Mouse (Mus musculus) testis, adult 2 months (tissue): ENCODE results near the gene Tmem110.

Source experiments
- CTCF ChIP-seq: fragments of 200-500 bp; IDR thresholded peaks from 2 replicates; pipeline ENCODE4 v1.5.1; 2012; ENCODE audit warnings: low read depth, mild to moderate bottlenecking, inconsistent platforms, low read length, moderate library complexity; ENCODE audit not compliant: control insufficient read depth, insufficient read depth, insufficient replicate concordance
- POLR2A ChIP-seq: fragments of 200-500 bp; IDR thresholded peaks from 2 replicates; pipeline ENCODE4 v1.6.1; 2012; ENCODE audit warnings: low read depth, mild to moderate bottlenecking, inconsistent platforms, low read length, moderate library complexity; ENCODE audit not compliant: control insufficient read depth

DNA sequence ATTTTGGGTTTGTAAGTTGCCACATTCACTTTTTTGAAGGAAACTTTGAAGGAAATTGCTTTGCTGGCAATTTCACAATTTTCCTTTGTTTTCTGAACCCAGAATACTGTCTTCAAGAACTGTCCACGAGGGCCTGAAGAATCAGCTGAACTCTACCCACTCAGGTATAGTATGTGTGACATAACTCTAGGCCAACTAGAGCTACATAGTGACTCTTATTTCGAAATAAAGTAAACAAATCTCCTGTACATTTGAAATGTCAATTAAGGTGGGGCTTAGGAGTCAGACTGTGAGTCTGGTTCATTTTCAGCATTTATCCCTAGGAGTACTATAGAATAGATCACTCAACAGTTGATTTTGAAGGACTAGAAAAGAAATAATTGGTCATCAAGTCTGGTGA lies 23.6 kb upstream of the Tmem110 start:
- no peak for TF ChIP-seq CTCF
- no peak for TF ChIP-seq POLR2A
